Mouse (Mus musculus): Measurements from ENCODE around the gene Snx3. TPM values are rescaled to one million over a fixed set of nuclear protein-coding genes. Genes with fewer than 3 reads are reported as not detected.

Gene Snx3
- polyA plus RNA-seq, 1 experiment, result 363 TPM

GRCm38 (mm10) chr10:42510141-42510540 is 8.3 kb downstream of the Snx3 start:
- Histone ChIP-seq H3K27ac (ENCODE audit: control insufficient read depth, insufficient read depth, low read depth, low read length) (no peak overlapping the region), H3K4me3 (ENCODE audit: control insufficient read depth, low read depth, low read length) (no peak overlapping the region), H3K36me3 (ENCODE audit: control insufficient read depth, insufficient read depth, low read length) (no peaks in the 10 kb centered on the region; the same call in 1 of the 2 replicates), H3K27me3 (ENCODE audit: control insufficient read depth, insufficient read depth, low read length) (no peaks in the 10 kb centered on the region), H3K4me1 (ENCODE audit: control insufficient read depth, insufficient read depth, low read length) (no peaks in the 10 kb centered on the region)
- no peak for TF ChIP-seq POLR2A (IDR thresholded peaks at IDR 0.05; ENCODE audit: control insufficient read depth, low read depth, low read length)
- no peak for TF ChIP-seq CTCF (IDR thresholded peaks at IDR 0.05; ENCODE audit: control insufficient read depth, insufficient read depth, insufficient replicate concordance, low read depth, low read length)

- Histone ChIP-seq H3K36me3 (ENCODE audit: control insufficient read depth, insufficient read depth, low read length) (no peaks in the 10 kb centered on the region; the same call in 1 of the 2 replicates), H3K4me3 (ENCODE audit: control insufficient read depth, low read depth, low read length) (no peak overlapping the region), H3K27me3 (ENCODE audit: control insufficient read depth, insufficient read depth, low read length) (no peaks in the 10 kb centered on the region), H3K27ac (ENCODE audit: control insufficient read depth, insufficient read depth, low read depth, low read length) (no peak overlapping the region), H3K4me1 (ENCODE audit: control insufficient read depth, insufficient read depth, low read length) (no peaks in the 10 kb centered on the region)
- TF ChIP-seq CTCF (IDR thresholded peaks at IDR 0.05; ENCODE audit: control insufficient read depth, insufficient read depth, insufficient replicate concordance, low read depth, low read length) (no peak), POLR2A (IDR thresholded peaks at IDR 0.05; ENCODE audit: control insufficient read depth, low read depth, low read length) (no peak)
Measured at GRCm38 (mm10) chr10:42511184-42512135, 9.6 kb downstream of the Snx3 start.

- Histone ChIP-seq H3K4me1 (ENCODE audit: control insufficient read depth, insufficient read depth, low read length) (no peaks in the 10 kb centered on the region), H3K36me3 (ENCODE audit: control insufficient read depth, insufficient read depth, low read length) (no peaks in the 10 kb centered on the region), H3K27me3 (ENCODE audit: control insufficient read depth, insufficient read depth, low read length) (no peaks in the 10 kb centered on the region), H3K4me3 (ENCODE audit: control insufficient read depth, low read depth, low read length) (no peak overlapping the region), H3K27ac (ENCODE audit: control insufficient read depth, insufficient read depth, low read depth, low read length) (no peak overlapping the region)
- TF ChIP-seq CTCF (IDR thresholded peaks at IDR 0.05; ENCODE audit: control insufficient read depth, insufficient read depth, insufficient replicate concordance, low read depth, low read length) (no peak), POLR2A (IDR thresholded peaks at IDR 0.05; ENCODE audit: control insufficient read depth, low read depth, low read length) (no peak)
Measured at GRCm38 (mm10) chr10:42514125-42514524, 12.3 kb downstream of the Snx3 start.

GRCm38 (mm10) chr10:42518363-42518762 is 16.5 kb downstream of the Snx3 start:
- Histone ChIP-seq H3K4me1 (ENCODE audit: control insufficient read depth, insufficient read depth, low read length) (no peaks in the 10 kb centered on the region), H3K27me3 (ENCODE audit: control insufficient read depth, insufficient read depth, low read length) (no peaks in the 10 kb centered on the region), H3K36me3 (ENCODE audit: control insufficient read depth, insufficient read depth, low read length) (no peaks in the 10 kb centered on the region), H3K4me3 (ENCODE audit: control insufficient read depth, low read depth, low read length) (no peak overlapping the region), H3K27ac (ENCODE audit: control insufficient read depth, insufficient read depth, low read depth, low read length) (no peak overlapping the region)
- no peak for TF ChIP-seq POLR2A (IDR thresholded peaks at IDR 0.05; ENCODE audit: control insufficient read depth, low read depth, low read length)

- Histone ChIP-seq H3K4me3 (ENCODE audit: control insufficient read depth, low read depth, low read length) (no peak overlapping the region), H3K36me3 (ENCODE audit: control insufficient read depth, insufficient read depth, low read length) (no peaks in the 10 kb centered on the region; the same call in 1 of the 2 replicates), H3K27me3 (ENCODE audit: control insufficient read depth, insufficient read depth, low read length) (no peaks in the 10 kb centered on the region), H3K27ac (ENCODE audit: control insufficient read depth, insufficient read depth, low read depth, low read length) (no peak overlapping the region), H3K4me1 (ENCODE audit: control insufficient read depth, insufficient read depth, low read length) (no peaks in the 10 kb centered on the region)
- TF ChIP-seq POLR2A (IDR thresholded peaks at IDR 0.05; ENCODE audit: control insufficient read depth, low read depth, low read length) (no peak), CTCF (IDR thresholded peaks at IDR 0.05; ENCODE audit: control insufficient read depth, insufficient read depth, insufficient replicate concordance, low read depth, low read length) (no peak)
Measured at GRCm38 (mm10) chr10:42521315-42521981, 19.6 kb downstream of the Snx3 start.

- Histone ChIP-seq H3K4me1 (ENCODE audit: control insufficient read depth, insufficient read depth, low read length) (no peaks in the 10 kb centered on the region), H3K4me3 (ENCODE audit: control insufficient read depth, low read depth, low read length) (no peak overlapping the region), H3K36me3 (ENCODE audit: control insufficient read depth, insufficient read depth, low read length) (no peaks in the 10 kb centered on the region; the same call in 1 of the 2 replicates), H3K27ac (ENCODE audit: control insufficient read depth, insufficient read depth, low read depth, low read length) (no peak overlapping the region), H3K27me3 (ENCODE audit: control insufficient read depth, insufficient read depth, low read length) (no peaks in the 10 kb centered on the region)
- TF ChIP-seq POLR2A (IDR thresholded peaks at IDR 0.05; ENCODE audit: control insufficient read depth, low read depth, low read length), result no peak
- TF ChIP-seq CTCF (IDR thresholded peaks at IDR 0.05; ENCODE audit: control insufficient read depth, insufficient read depth, insufficient replicate concordance, low read depth, low read length), result no peak
Measured at GRCm38 (mm10) chr10:42522912-42523311, 21.1 kb downstream of the Snx3 start.

GRCm38 (mm10) chr10:42523556-42524162 is 21.8 kb downstream of the Snx3 start:
- no peak for TF ChIP-seq POLR2A (IDR thresholded peaks at IDR 0.05; ENCODE audit: control insufficient read depth, low read depth, low read length)
- TF ChIP-seq CTCF (IDR thresholded peaks at IDR 0.05; ENCODE audit: control insufficient read depth, insufficient read depth, insufficient replicate concordance, low read depth, low read length), result no peak
- H3K27ac ChIP-seq (ENCODE audit: control insufficient read depth, insufficient read depth, low read depth, low read length), result no peak overlapping the region
- H3K36me3 ChIP-seq (ENCODE audit: control insufficient read depth, insufficient read depth, low read length), result no peaks in the 10 kb centered on the region; the same call in 1 of the 2 replicates
- H3K27me3 ChIP-seq (ENCODE audit: control insufficient read depth, insufficient read depth, low read length), result no peaks in the 10 kb centered on the region
- no peaks in the 10 kb centered on the region for H3K4me1 ChIP-seq (ENCODE audit: control insufficient read depth, insufficient read depth, low read length)
- no peak overlapping the region for H3K4me3 ChIP-seq (ENCODE audit: control insufficient read depth, low read depth, low read length)

Data from testis, adult 2 months (tissue).